Mouse (Mus musculus) CH12.LX (cell line): ENCODE data around the gene Stpg4.

Experiments
- CTCF ChIP-seq, 2 experiments: IDR thresholded peaks in 1 of 2; conservative IDR thresholded peaks in 1 of 2; 2 replicates each; pipeline ENCODE4 v1.5.1; 2011 to 2012; ENCODE audit warnings: low read depth in 2 of 2, low read length in 2 of 2, improper control_type of control experiment in 1 of 2, inconsistent platforms in 1 of 2, mild to moderate bottlenecking in 1 of 2, moderate library complexity in 1 of 2
- E2F4 ChIP-seq: IDR thresholded peaks from 2 replicates; pipeline ENCODE4 v1.6.1; 2011; ENCODE audit warnings: low read depth, low read length, improper control_type of control experiment; ENCODE audit not compliant: insufficient replicate concordance
- MAZ ChIP-seq: IDR thresholded peaks from 2 replicates; pipeline ENCODE4 v1.6.1; 2012; ENCODE audit warnings: low read depth, mild to moderate bottlenecking, inconsistent platforms, low read length, improper control_type of control experiment, moderate library complexity
- PAX5 ChIP-seq: IDR thresholded peaks from 2 replicates; pipeline ENCODE4 v1.6.1; 2012; ENCODE audit warnings: low read length, inconsistent platforms, mixed read lengths
- ZMIZ1 ChIP-seq: IDR thresholded peaks from 2 replicates; pipeline ENCODE4 v1.6.1; 2012; ENCODE audit warnings: low read depth, mild to moderate bottlenecking, inconsistent platforms, low read length, improper control_type of control experiment

- TF ChIP-seq E2F4 (no peak), ZMIZ1 (no peak; the same call in 1 of the 2 replicates), CTCF (conservative IDR thresholded peaks at IDR 0.05 in 1 of 2, IDR thresholded peaks at IDR 0.05 in 1 of 2; ENCODE audit: low read depth in 2 of 2, low read length in 2 of 2) (no peak), PAX5 (no peak), MAZ (peak; percentile 72; the same call in 1 of the 2 replicates)
Measured at GRCm38 (mm10) chr17:87445917-87446766, 18.6 kb upstream of the Stpg4 start.
